Mouse (Mus musculus): ENCODE data around the gene Sphk2.

The Sphk2 gene

GRCm38 (mm10) chr7:45739820-45740219 is 22.0 kb upstream of the Sphk2 start:
- peak; percentile 36 for DNase-seq (ENCODE audit: low read depth, low spot score)
- H3K27me3 ChIP-seq (ENCODE audit: control insufficient read depth, insufficient read depth, low read length, poor library complexity, severe bottlenecking) = no peaks in the 10 kb centered on the region

GRCm38 (mm10) chr7:45739162-45739763 is 21.5 kb upstream of the Sphk2 start:
- no peaks in the 10 kb centered on the region for H3K36me3 ChIP-seq (ENCODE audit: control insufficient read depth, insufficient read depth, low read length, poor library complexity, severe bottlenecking)
- no peaks in the 10 kb centered on the region for H3K27me3 ChIP-seq (ENCODE audit: control insufficient read depth, insufficient read depth, low read length, poor library complexity, severe bottlenecking)
- DNase-seq (ENCODE audit: low read depth, low spot score) = peak; percentile 96

More at GRCm38 (mm10) chr7:45739820-45740219, 22.0 kb upstream of the Sphk2 start:
- H3K36me3 ChIP-seq (ENCODE audit: control insufficient read depth, insufficient read depth, low read length, poor library complexity, severe bottlenecking) = no peaks in the 10 kb centered on the region

DNA sequence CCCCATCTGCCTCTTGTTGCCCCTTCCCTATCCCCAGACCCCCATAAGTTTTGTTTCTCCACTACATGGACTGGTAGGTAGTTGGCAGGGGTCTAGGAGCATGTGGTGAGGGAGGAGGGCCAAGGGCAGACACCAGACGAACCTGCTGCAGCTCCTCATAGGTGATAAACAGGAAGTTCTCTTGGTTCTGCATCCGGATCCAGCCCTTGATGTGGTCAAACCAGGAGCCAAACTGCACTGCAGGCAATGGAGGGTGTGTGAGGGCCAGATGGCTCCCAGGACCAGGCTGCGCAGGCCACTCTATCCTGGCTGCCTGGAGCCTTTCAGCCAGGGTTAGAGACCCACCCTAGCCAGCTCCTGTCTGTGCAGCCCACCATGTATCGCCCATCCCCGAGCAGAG is 15.7 kb upstream of the Sphk2 start:
- no peaks in the 10 kb centered on the region for H3K27me3 ChIP-seq (ENCODE audit: control insufficient read depth, insufficient read depth, low read length, poor library complexity, severe bottlenecking)
- DNase-seq (ENCODE audit: low read depth, low spot score) = no peak

DNA sequence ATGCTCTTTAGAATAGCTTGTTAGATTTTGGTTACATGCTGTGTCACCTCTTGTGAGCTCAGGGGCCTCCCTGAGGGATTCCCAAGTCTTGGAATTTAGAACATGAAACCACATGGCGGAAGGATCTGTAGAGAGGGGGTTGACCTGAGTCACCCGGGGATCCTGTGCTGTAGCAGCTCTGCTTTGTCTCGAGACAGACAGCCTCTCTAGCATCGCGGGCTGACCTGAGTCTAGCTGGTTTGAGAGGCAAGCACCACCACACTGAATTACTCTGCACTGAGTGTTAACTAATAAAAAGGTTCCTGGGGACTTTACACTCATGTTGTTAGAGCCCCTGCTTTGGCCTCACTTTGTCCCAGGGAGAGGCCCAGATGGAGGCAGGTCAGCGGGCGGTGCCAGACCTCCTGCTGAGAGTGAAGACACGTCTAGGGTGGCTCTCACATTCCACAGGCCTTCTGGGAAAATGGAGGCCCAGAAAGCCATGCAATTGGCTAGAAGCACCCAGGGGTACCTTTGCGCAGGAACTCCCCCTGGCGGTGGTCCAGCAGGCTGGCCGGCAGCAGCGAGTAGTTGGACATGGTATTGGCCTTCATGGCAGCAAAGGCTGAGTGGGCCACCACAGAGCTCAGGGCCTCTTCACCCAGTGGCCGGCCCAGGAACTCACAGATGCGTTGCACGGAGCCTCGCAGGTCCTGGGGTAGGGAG is 13.1 kb upstream of the Sphk2 start:
- peak; percentile 49 for DNase-seq (ENCODE audit: low read depth, low spot score)
- Histone ChIP-seq H3K36me3 (ENCODE audit: control insufficient read depth, insufficient read depth, low read length, poor library complexity, severe bottlenecking) (no peaks in the 10 kb centered on the region), H3K27me3 (ENCODE audit: control insufficient read depth, insufficient read depth, low read length, poor library complexity, severe bottlenecking) (no peaks in the 10 kb centered on the region)

More for the DNA sequence above, 15.7 kb upstream of the Sphk2 start:
- no peaks in the 10 kb centered on the region for H3K36me3 ChIP-seq (ENCODE audit: control insufficient read depth, insufficient read depth, low read length, poor library complexity, severe bottlenecking)

- H3K36me3 ChIP-seq (ENCODE audit: control insufficient read depth, insufficient read depth, low read length, poor library complexity, severe bottlenecking) = no peaks in the 10 kb centered on the region; the same call in 1 of the 2 replicates
- H3K27me3 ChIP-seq (ENCODE audit: control insufficient read depth, insufficient read depth, low read length, poor library complexity, severe bottlenecking) = no peaks in the 10 kb centered on the region
- no peak for DNase-seq (ENCODE audit: low read depth, low spot score)
These were observed 9.8 kb upstream of the Sphk2 start for GRCm38 (mm10) chr7:45727625-45728024.

DNA sequence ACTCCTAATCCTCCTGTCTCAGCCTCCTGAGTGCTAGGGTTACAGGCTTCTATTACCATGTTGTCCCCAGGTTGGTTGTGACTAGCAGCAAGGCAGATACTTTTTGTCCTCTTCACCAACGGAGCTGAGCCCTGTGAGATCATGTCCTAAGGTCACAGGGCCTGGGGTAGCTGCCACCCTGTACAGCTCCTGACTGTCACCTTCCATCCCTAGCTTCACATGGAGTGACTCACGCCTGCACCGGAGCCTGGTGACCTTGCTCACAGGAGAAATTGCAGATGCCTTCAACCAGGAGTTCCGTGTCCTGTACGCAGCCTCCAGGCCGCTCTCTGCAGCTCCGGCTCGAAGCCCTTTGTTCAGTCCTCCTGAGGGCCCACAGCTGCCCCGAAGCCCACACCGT is 8.6 kb upstream of the Sphk2 start:
- no peaks in the 10 kb centered on the region for H3K27me3 ChIP-seq (ENCODE audit: control insufficient read depth, insufficient read depth, low read length, poor library complexity, severe bottlenecking)
- no peak for DNase-seq (ENCODE audit: low read depth, low spot score)
- H3K36me3 ChIP-seq (ENCODE audit: control insufficient read depth, insufficient read depth, low read length, poor library complexity, severe bottlenecking) = no peaks in the 10 kb centered on the region; the same call in 1 of the 2 replicates

DNA sequence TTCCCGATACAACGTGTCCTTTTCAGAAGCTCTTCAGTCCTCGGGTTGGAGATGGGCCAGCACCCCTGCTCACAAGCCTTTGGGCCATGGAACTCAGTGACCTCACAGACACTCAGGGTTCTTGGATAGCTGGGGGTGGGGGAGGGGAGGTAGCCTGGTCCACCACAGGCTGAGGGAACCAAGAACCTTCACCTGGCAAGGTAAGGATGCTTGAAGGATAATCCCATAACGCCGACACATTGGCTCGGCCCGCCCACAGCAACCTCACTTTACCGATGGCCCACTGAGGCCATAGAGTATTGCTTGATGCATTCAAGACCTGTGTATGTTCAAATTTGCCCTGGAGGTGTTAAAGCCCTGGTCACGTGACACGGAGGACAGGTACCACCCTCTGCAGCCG is 7.9 kb upstream of the Sphk2 start, which contains the start of gene Spaca4:
TSS of gene Spaca4 (minus strand) at position 101 of the 400 bp plus-strand sequence.
- peaks cover 2% of the 10 kb centered on the region for H3K36me3 ChIP-seq (ENCODE audit: control insufficient read depth, insufficient read depth, low read length, poor library complexity, severe bottlenecking)

GRCm38 (mm10) chr7:45725151-45725550 is 7.3 kb upstream of the Sphk2 start:
- DNase-seq (ENCODE audit: low read depth, low spot score) = no peak
- Histone ChIP-seq H3K36me3 (ENCODE audit: control insufficient read depth, insufficient read depth, low read length, poor library complexity, severe bottlenecking) (peaks cover 3% of the 10 kb centered on the region), H3K27me3 (ENCODE audit: control insufficient read depth, insufficient read depth, low read length, poor library complexity, severe bottlenecking) (no peaks in the 10 kb centered on the region)

More for the DNA sequence above, 7.9 kb upstream of the Sphk2 start, which contains the start of gene Spaca4:
- DNase-seq (ENCODE audit: low read depth, low spot score) = no peak
- H3K27me3 ChIP-seq (ENCODE audit: control insufficient read depth, insufficient read depth, low read length, poor library complexity, severe bottlenecking) = no peaks in the 10 kb centered on the region

DNA sequence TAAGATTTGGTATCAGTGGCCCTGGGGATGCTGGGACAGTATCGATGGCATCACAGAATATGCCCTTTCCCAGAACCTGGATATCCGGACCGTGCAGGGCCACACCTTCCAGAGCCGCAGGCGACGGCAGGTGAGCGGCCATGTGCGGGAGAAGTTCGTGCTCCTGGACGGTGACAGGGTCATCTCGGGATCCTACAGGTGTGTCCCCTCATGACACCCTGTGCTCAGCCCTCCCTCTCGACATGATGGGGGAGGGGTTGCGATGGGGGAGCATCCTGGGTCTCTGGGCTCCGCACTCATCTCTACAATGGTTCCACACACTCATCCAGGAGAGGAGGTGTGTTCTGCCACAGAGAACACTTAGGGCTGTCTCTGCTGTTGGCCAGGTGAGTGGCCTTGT is 6.0 kb upstream of the Sphk2 start:
- no peak for DNase-seq (ENCODE audit: low read depth, low spot score)

GRCm38 (mm10) chr7:45723301-45723700 is 5.5 kb upstream of the Sphk2 start:
- no peak for DNase-seq (ENCODE audit: low read depth, low spot score)
- Histone ChIP-seq H3K36me3 (ENCODE audit: control insufficient read depth, insufficient read depth, low read length, poor library complexity, severe bottlenecking) (peaks cover 9% of the 10 kb centered on the region), H3K27me3 (ENCODE audit: control insufficient read depth, insufficient read depth, low read length, poor library complexity, severe bottlenecking) (no peaks in the 10 kb centered on the region)

More for the DNA sequence above, 6.0 kb upstream of the Sphk2 start:
- no peaks in the 10 kb centered on the region for H3K27me3 ChIP-seq (ENCODE audit: control insufficient read depth, insufficient read depth, low read length, poor library complexity, severe bottlenecking)
- H3K36me3 ChIP-seq (ENCODE audit: control insufficient read depth, insufficient read depth, low read length, poor library complexity, severe bottlenecking) = peaks cover 9% of the 10 kb centered on the region

DNA sequence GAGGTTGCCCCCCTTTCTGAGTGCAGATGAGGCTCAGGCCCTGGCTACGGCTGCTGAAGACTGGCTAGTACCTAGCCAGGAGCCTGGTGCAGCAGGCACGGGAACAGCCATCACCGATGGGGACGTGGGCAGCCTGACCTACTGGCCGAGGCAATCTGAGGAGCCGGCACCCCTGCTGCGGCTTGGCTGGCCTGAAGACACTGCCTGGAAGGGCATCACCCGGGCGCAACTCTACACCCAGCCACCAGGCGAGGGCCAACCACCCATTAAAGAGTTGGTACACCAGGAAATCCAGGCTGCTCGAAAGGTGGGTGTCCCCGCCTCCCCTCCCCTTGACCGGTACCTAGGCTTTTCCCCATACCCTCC is 4.5 kb upstream of the Sphk2 start:
- no peak for DNase-seq (ENCODE audit: low read depth, low spot score)
- H3K27me3 ChIP-seq (ENCODE audit: control insufficient read depth, insufficient read depth, low read length, poor library complexity, severe bottlenecking) = no peaks in the 10 kb centered on the region
- H3K36me3 ChIP-seq (ENCODE audit: control insufficient read depth, insufficient read depth, low read length, poor library complexity, severe bottlenecking) = peaks cover 9% of the 10 kb centered on the region

GRCm38 (mm10) chr7:45721642-45722347 is 4.0 kb upstream of the Sphk2 start:
- H3K27me3 ChIP-seq (ENCODE audit: control insufficient read depth, insufficient read depth, low read length, poor library complexity, severe bottlenecking) = no peaks in the 10 kb centered on the region
- DNase-seq (ENCODE audit: low read depth, low spot score) = no peak
- H3K36me3 ChIP-seq (ENCODE audit: control insufficient read depth, insufficient read depth, low read length, poor library complexity, severe bottlenecking) = peaks cover 9% of the 10 kb centered on the region

- peaks cover 9% of the 10 kb centered on the region for H3K36me3 ChIP-seq (ENCODE audit: control insufficient read depth, insufficient read depth, low read length, poor library complexity, severe bottlenecking)
- no peak for DNase-seq (ENCODE audit: low read depth, low spot score)
- H3K27me3 ChIP-seq (ENCODE audit: control insufficient read depth, insufficient read depth, low read length, poor library complexity, severe bottlenecking) = no peaks in the 10 kb centered on the region
These were observed 3.4 kb upstream of the Sphk2 start for GRCm38 (mm10) chr7:45721234-45721571.

GRCm38 (mm10) chr7:45720413-45721233 is 2.8 kb upstream of the Sphk2 start, which contains the start of gene Fam83e:
Gene Fam83e (plus strand): TSS chr7:45721212.
- Histone ChIP-seq H3K36me3 (ENCODE audit: control insufficient read depth, insufficient read depth, low read length, poor library complexity, severe bottlenecking) (peaks cover 9% of the 10 kb centered on the region), H3K27me3 (ENCODE audit: control insufficient read depth, insufficient read depth, low read length, poor library complexity, severe bottlenecking) (no peaks in the 10 kb centered on the region)
- DNase-seq (ENCODE audit: low read depth, low spot score) = no peak
